Mouse (Mus musculus): ENCODE measurements at regions not wholly inside any gene's neighbourhood (a gene's known extent, or its start where the extent isn't known, plus 50 kb on each side); places are given as distances from the start of the nearest gene placed in this dataset.

- no peaks in the 10 kb centered on the region for H3K27me3 ChIP-seq (ENCODE audit: insufficient read depth, low read length)
- H3K9ac ChIP-seq (replicated peaks; ENCODE audit: low read length) = no peak overlapping the region
- 95% methylated on average over 4 of the region's 4 CpGs for WGBS
- no peak overlapping the region for H3K4me2 ChIP-seq (ENCODE audit: low read depth, low read length)
- H3K4me1 ChIP-seq (ENCODE audit: insufficient read depth, low read length) = no peaks in the 10 kb centered on the region
- no peaks in the 10 kb centered on the region for H3K9me3 ChIP-seq (ENCODE audit: low read length)
- H3K36me3 ChIP-seq (ENCODE audit: insufficient read depth, low read length) = no peaks in the 10 kb centered on the region
- DNase-seq (ENCODE audit: low spot score) (no peak), ATAC-seq (no peak)
- no peak for TF ChIP-seq CTCF (IDR thresholded peaks at IDR 0.05; ENCODE audit: low read depth)
- H3K27ac ChIP-seq = no peak overlapping the region
- no peak overlapping the region for H3K4me3 ChIP-seq (ENCODE audit: low read length)
These were observed 100.2 kb upstream of the Gli2 start for GRCm38 (mm10) chr1:119153619-119154018.

- DNase-seq (ENCODE audit: low spot score) (no peak), ATAC-seq (no peak)
- WGBS = 92% methylated on average over 6 of the region's 6 CpGs
- Histone ChIP-seq H3K9ac (replicated peaks; ENCODE audit: low read length) (no peak overlapping the region), H3K4me2 (ENCODE audit: low read depth, low read length) (no peak overlapping the region), H3K36me3 (ENCODE audit: insufficient read depth, low read length) (no peaks in the 10 kb centered on the region), H3K9me3 (ENCODE audit: low read length) (no peaks in the 10 kb centered on the region), H3K27ac (no peak overlapping the region), H3K4me3 (ENCODE audit: low read length) (no peak overlapping the region), H3K4me1 (ENCODE audit: insufficient read depth, low read length) (no peaks in the 10 kb centered on the region), H3K27me3 (ENCODE audit: insufficient read depth, low read length) (no peaks in the 10 kb centered on the region)
- TF ChIP-seq CTCF (IDR thresholded peaks at IDR 0.05; ENCODE audit: low read depth) = no peak
These were observed 99.4 kb upstream of the Gli2 start for GRCm38 (mm10) chr1:119152776-119153175.

- Histone ChIP-seq H3K4me2 (ENCODE audit: low read depth, low read length) (no peak overlapping the region), H3K36me3 (ENCODE audit: insufficient read depth, low read length) (no peaks in the 10 kb centered on the region), H3K4me3 (ENCODE audit: low read length) (no peak overlapping the region), H3K9ac (replicated peaks; ENCODE audit: low read length) (no peak overlapping the region), H3K9me3 (ENCODE audit: low read length) (no peaks in the 10 kb centered on the region), H3K27me3 (ENCODE audit: insufficient read depth, low read length) (no peaks in the 10 kb centered on the region), H3K27ac (no peak overlapping the region), H3K4me1 (ENCODE audit: insufficient read depth, low read length) (no peaks in the 10 kb centered on the region)
- ATAC-seq = no peak
- no peak for DNase-seq (ENCODE audit: low spot score)
- 93% methylated on average over 2 of the region's 2 CpGs for WGBS
- no peak for TF ChIP-seq CTCF (IDR thresholded peaks at IDR 0.05; ENCODE audit: low read depth)
These were observed 94.1 kb upstream of the Gli2 start for GRCm38 (mm10) chr1:119147506-119147905.

GRCm38 (mm10) chr1:119143808-119144207 is 90.4 kb upstream of the Gli2 start:
- no peak for DNase-seq (ENCODE audit: low spot score)

GRCm38 (mm10) chr1:119129039-119129438 is 75.6 kb upstream of the Gli2 start:
- no peaks in the 10 kb centered on the region for H3K4me1 ChIP-seq (ENCODE audit: insufficient read depth, low read length)
- H3K4me3 ChIP-seq (ENCODE audit: low read length) = no peak overlapping the region
- TF ChIP-seq CTCF (IDR thresholded peaks at IDR 0.05; ENCODE audit: low read depth) = no peak
- DNase-seq (ENCODE audit: low spot score) (no peak), ATAC-seq (no peak)
- H3K27ac ChIP-seq = no peak overlapping the region
- no peaks in the 10 kb centered on the region for H3K9me3 ChIP-seq (ENCODE audit: low read length)
- H3K9ac ChIP-seq (replicated peaks; ENCODE audit: low read length) = no peak overlapping the region
- WGBS = 98% methylated on average over 3 of the region's 3 CpGs
- H3K4me2 ChIP-seq (ENCODE audit: low read depth, low read length) = no peak overlapping the region
- H3K36me3 ChIP-seq (ENCODE audit: insufficient read depth, low read length) = no peaks in the 10 kb centered on the region
- no peaks in the 10 kb centered on the region for H3K27me3 ChIP-seq (ENCODE audit: insufficient read depth, low read length)

More at GRCm38 (mm10) chr1:119143808-119144207, 90.4 kb upstream of the Gli2 start:
- Histone ChIP-seq H3K9me3 (ENCODE audit: low read length) (no peaks in the 10 kb centered on the region), H3K27ac (0 out of 2 replicates have a peak overlapping the region, but pooled peaks have one; percentile 32), H3K36me3 (ENCODE audit: insufficient read depth, low read length) (no peaks in the 10 kb centered on the region), H3K4me1 (ENCODE audit: insufficient read depth, low read length) (no peaks in the 10 kb centered on the region), H3K27me3 (ENCODE audit: insufficient read depth, low read length) (no peaks in the 10 kb centered on the region), H3K4me2 (ENCODE audit: low read depth, low read length) (no peak overlapping the region), H3K4me3 (ENCODE audit: low read length) (no peak overlapping the region), H3K9ac (replicated peaks; ENCODE audit: low read length) (no peak overlapping the region)
- peak; percentile 27 for ATAC-seq
- no peak for TF ChIP-seq CTCF (IDR thresholded peaks at IDR 0.05; ENCODE audit: low read depth)
- WGBS = 39% methylated on average over 11 of the region's 11 CpGs

GRCm38 (mm10) chr1:119125561-119125960 is 72.1 kb upstream of the Gli2 start:
- no peaks in the 10 kb centered on the region for H3K36me3 ChIP-seq (ENCODE audit: insufficient read depth, low read length)
- H3K4me3 ChIP-seq (ENCODE audit: low read length) = no peak overlapping the region
- 57% methylated on average over 6 of the region's 6 CpGs for WGBS
- no peaks in the 10 kb centered on the region for H3K4me1 ChIP-seq (ENCODE audit: insufficient read depth, low read length)
- H3K27ac ChIP-seq = no peak overlapping the region
- DNase-seq (ENCODE audit: low spot score) (no peak), ATAC-seq (no peak)
- H3K9me3 ChIP-seq (ENCODE audit: low read length) = no peaks in the 10 kb centered on the region
- H3K9ac ChIP-seq (replicated peaks; ENCODE audit: low read length) = no peak overlapping the region
- no peak for TF ChIP-seq CTCF (IDR thresholded peaks at IDR 0.05; ENCODE audit: low read depth)
- H3K27me3 ChIP-seq (ENCODE audit: insufficient read depth, low read length) = no peaks in the 10 kb centered on the region
- no peak overlapping the region for H3K4me2 ChIP-seq (ENCODE audit: low read depth, low read length)

GRCm38 (mm10) chr1:119124798-119125197 is 71.4 kb upstream of the Gli2 start:
- no peak overlapping the region for H3K9ac ChIP-seq (replicated peaks; ENCODE audit: low read length)
- 84% methylated on average over 4 of the region's 4 CpGs for WGBS
- TF ChIP-seq CTCF (IDR thresholded peaks at IDR 0.05; ENCODE audit: low read depth) = no peak
- DNase-seq (ENCODE audit: low spot score) = no peak
- H3K9me3 ChIP-seq (ENCODE audit: low read length) = no peaks in the 10 kb centered on the region
- H3K27me3 ChIP-seq (ENCODE audit: insufficient read depth, low read length) = no peaks in the 10 kb centered on the region
- no peaks in the 10 kb centered on the region for H3K36me3 ChIP-seq (ENCODE audit: insufficient read depth, low read length)
- H3K4me1 ChIP-seq (ENCODE audit: insufficient read depth, low read length) = no peaks in the 10 kb centered on the region
- no peak for ATAC-seq
- no peak overlapping the region for H3K4me3 ChIP-seq (ENCODE audit: low read length)
- no peak overlapping the region for H3K4me2 ChIP-seq (ENCODE audit: low read depth, low read length)
- no peak overlapping the region for H3K27ac ChIP-seq

Measured in hindbrain, postnatal 0 days (tissue).